Mouse (Mus musculus) frontal cortex, postnatal 36 days (tissue): ENCODE data around the gene Sh3pxd2a.

Source experiments
- DNase-seq, 2 experiments: peaks; one replicate each; pipeline ENCODE4 v3.0.0; 2022; ENCODE audit warnings: low spot score in 2 of 2

Gene Sh3pxd2a

DNA sequence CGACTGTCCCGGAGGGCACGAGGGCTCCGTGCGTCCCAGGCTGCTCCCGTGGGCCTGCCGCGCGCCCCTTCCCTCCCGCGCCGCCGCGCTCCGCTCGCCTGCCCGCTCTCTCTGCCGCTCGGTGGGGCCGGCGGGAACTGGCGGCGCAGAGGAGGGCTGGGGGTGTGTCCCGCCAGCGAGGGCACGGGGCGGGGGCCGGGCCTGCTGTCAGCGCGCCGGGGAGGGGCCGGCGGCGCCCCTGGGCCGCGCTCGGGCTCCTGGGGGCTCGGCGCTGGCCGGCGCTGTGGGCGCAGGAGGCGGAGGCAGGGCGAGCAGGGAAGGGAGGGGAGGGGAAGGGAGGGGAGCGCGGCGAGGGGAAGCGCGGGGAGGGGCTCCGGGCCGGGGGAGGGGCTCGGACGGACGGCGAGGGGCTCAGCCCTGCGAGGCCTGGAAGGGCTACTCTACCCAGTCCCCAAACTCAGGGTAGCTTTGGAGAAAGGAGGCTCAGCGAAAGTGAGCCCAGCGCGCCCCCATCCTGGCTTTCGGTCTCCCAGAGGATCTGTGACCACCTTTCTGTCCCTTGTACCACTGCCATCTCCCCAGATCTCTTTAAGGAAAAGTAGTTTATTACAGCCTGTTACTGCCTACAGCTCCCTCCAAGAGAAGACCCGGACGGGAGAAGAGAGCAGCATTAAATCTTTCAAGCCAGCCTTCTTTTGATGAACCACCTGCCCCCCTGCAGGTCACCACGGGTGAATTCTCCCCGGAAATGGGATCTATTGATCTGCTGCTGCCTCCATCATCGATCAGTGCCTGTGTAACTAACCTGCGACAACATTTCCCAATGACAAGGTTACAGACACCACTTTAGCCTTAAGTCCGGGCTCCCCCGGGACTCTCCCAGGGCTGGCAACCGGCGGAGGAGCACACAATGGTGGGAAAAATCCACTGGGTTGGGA lies at the start of gene Sh3pxd2a:
Gene Sh3pxd2a (minus strand): TSS at position 98 of the 938 bp plus-strand sequence.
- peak in 1 of 2 experiments; percentile 37 for DNase-seq

DNA sequence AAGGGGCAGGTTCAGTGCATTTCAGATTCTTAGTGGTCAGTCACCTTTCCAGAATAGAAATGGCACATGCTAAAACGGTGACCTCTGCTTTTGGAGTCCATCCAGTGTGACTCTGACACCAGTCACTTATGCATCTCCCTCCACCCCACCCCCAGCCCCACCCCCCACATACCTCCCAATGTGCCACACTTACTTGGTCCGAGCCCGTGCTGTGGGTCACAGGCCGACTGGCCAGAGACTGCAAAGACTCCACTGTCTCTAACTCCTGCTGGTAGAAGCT lies 49.4 kb upstream of the Sh3pxd2a start:
- no peak for DNase-seq

DNA sequence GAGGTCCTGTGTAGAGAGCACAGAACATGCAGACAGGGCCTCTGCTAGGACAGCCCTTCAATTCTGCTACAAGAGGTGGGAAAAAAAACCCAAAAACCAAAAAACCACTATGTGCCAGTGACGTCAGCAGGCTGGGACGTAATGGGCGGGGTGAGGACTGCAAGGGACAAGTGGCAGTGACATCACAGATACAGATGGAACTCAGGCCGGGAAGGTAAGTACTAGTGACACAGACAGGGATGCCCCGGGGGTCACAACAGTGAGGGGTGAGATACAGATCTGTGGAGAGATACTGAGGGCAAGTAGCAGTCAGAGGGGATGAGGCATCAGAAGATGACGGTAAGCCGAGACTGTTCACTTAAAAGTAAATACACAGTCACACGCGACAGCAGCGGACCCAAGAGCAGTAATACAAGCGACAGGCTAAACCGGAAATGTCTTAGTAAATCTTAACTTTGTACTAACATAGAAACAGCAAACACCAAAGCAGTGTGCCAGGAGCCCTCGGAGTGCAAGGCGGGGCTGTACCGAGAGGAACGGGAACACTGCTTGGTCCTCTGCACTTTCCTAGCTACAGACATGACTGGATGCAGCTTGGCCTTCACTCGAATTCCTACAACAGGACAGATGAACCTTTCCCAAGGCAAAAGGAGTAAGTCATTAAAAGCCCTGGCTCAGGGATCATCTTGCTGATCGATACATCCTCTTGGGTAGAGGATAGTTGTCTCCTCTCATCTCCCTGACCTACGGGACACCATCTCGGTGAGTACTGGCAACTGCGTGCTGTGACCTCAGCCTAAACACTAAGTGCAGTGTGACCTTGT lies 48.8 kb upstream of the Sh3pxd2a start:
- no peak for DNase-seq

DNA sequence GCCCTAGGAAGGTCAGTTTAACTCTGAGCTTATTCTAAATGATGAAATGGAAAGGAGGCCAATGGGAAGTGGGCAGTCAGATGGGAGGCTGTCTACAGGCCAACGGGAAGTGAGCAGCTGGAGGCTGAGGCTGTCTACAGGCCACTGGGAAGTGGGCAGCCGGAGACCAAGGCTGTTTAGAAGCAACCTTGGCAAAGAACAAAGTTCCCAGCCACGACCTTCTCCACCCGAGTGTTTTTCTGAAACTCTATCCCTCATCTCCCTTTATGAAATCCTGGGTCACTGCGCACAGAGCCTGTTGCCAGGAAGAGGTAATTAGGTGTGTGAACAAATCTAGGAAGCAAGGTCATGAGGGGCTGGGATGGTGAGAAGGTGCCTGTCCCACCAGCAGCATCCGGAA lies 47.8 kb upstream of the Sh3pxd2a start:
- no peak for DNase-seq

DNA sequence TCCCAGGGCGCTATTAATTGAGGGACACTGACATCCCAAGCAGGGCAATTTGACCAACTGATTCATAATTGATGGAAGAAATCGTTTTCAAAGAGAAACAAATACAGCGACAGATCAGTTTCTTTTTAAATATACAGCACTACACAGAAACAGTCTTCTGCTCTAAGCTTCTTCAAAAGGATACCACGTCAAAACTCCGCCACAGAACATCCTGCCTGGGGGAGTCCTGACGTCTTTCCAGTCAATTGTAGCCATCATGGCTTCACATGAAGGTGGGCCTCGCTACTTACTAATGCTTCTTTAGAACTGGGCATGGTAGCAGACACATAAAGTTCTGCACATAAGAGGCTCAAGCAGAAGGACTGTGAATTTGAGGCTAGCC lies 47.1 kb upstream of the Sh3pxd2a start:
- DNase-seq: no peak

DNA sequence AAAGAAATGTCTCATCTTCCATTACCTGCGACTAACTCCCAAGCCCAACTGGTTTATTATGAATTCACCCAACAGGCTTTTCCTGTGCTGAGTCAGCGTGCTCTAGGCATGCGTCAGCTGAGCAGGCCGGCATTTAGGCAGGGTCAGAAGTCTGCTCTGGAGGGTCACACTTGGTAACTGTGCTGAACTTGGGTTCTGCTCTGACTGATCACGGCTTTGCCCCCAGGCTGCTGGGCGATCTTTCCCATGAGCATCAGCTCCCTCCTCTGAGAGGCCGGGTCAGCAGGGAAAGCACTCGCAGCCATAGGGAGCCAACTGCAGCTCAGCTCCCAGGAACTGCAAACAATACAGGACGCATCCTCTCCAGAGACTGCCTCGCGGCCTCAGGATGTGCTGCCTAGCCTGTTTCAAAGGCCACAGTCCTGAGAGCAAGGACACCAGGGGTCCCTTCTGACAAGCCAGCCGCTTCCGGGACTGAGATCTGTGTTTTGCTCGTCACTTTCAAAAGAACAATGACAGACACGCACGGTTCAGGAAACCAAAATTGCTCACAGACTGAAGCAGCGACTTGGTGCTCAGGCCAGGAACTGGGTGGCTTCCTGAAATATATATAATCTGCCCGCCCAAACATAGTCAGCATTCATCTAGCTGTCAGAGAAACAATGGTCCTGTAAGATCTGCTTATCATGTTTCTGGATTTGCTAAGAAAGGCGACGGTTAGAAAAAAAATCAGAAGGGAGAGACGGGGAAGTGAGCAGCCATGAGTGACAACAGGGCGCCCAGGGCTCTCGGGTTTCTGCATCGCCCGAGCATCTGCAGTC lies 46.5 kb upstream of the Sh3pxd2a start:
- DNase-seq: no peak

DNA sequence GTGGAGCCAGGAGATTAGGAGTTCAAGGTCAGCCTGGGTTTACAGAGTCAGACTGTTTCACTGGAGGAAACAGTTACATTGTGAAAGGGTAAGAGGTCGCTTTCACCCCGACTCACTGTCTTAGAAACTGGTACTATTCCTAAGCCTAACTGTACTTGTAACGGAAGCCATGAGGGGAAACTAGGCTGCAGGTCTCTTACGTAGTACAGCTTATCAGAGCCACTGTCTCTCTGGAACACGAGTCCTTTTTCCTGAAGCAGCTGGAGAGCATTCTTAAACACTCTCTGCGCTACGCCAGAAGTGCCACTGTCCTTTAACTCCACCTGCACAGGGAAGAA lies 45.9 kb upstream of the Sh3pxd2a start:
- no peak for DNase-seq

DNA sequence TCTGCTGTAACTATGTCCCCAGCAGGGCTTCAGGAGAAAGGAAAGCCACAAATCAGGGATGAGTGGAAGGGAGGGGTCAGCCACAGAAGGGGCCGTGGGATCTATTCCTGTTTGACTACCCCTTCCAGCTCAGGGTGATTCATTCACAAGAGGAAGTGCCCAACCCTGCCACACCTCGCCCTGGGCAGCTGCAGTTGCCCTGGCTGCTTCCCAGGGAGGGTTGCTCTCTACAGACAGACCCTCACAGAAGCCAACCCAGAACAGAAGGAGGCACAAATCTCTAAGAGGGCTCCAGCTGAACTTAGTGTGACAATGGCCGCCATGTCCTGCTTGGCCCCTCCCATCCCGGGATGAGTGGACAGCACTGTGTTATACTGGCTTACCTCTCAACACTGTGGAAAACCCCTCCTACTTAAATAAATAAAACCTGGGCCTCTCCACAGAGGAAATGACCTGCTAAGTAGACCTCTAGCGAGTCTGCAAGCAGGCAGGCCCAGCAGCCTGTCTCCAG lies 44.6 kb upstream of the Sh3pxd2a start:
- DNase-seq: no peak

DNA sequence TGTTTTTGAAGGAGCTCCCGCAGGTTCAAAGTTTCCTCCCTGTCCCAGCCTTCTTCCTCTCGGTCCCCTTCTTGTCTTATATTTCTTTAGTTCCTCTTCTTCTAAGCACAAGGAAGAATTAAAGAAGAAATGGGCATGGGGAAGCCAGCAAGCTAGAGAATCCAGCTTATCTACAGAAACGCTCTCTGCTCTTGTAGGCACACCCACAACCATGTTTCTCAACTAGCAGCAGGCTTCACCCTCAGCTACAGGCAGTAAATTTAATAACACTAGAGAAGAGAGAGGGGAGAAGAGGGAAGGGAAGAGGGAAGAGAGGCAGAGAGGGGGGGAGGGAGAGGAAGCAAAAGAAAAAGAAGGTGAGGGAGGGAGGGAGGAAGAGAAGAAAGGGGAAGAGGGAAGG lies 44.0 kb upstream of the Sh3pxd2a start:
- DNase-seq: no peak

DNA sequence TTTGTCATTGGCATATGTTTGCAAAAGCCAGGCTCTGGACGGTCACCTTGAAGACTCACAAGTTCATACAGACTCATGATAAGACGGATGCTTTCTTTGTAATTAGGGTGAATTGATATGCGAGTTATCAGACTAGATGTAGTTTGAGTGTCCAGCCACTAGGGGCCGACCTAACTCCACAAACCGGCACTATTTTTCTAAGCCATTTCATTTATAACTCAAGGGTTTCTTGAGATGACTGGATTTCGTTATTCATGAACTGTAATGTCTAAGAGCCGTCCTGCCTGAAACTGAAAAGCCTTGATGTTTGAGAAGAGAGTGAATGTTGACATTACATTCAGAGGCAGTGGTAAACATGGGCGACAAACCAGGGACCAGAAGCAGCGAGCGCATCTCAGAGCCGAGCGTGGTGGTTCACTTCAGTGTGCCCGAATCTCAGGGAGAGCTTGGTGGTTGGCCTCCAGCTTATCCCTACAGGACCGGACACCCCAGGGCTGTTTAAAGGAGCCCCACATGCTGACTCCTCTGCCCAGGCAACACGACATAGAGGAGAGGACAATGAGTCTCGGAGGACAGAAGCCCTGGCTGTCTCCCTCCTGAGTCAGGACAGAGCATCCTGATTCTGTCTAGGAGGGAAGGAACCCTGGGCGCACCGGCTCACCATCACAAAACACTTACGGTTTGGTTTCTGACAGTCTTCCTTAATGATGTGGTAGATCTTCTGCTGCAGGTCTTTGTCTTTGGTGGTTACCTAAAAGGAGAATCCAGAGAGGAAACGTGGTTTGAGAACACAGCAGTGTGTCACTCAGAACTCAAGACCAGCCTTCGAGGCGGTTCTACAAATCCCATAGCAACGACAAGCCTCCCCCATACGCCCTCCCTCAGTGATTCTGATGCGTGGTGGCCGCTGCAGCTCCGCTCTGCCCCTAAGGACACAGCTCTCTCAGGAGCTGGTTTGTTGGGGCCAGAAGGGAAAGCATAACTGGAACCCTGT lies 43.2 kb upstream of the Sh3pxd2a start:
- peak; percentile 77 to 80 for DNase-seq

DNA sequence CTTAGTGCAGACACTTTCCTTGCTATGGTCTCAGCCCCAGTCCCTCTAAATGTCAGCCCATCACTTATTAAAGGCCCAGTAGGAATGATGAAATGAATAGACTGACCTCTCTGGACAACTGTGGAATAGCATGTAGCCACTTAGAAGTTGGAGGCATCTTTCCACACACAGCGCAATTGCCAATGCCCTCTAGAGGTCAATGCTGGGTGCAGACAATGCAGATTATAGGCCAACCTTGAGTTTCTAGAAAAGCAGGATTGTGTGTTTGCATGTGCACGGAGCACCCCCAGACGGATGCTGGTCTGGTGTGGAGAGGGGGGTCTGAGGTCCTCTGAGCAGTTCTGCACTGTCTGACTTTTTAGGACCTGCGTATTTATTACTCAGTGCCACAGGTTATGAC lies 39.4 kb upstream of the Sh3pxd2a start:
- no peak for DNase-seq

DNA sequence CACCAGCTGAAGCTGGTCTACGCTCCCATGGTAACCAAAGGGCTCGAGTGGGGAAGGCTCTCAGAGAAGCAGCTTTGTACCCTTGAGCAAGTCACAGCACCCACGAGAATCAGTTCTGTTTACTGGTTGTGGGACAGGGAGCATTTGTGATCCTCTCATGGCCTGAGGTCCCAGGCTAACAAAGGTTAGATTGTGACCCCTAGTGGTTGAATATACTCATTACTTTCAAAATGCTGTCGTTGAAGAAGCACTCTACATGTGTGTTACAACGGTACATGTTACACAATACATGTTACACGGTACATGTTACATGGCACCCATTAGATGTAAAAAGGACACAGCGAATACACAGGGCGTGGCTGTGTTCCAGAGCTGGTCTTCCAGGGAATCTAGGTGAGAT lies 38.4 kb upstream of the Sh3pxd2a start:
- DNase-seq: no peak

DNA sequence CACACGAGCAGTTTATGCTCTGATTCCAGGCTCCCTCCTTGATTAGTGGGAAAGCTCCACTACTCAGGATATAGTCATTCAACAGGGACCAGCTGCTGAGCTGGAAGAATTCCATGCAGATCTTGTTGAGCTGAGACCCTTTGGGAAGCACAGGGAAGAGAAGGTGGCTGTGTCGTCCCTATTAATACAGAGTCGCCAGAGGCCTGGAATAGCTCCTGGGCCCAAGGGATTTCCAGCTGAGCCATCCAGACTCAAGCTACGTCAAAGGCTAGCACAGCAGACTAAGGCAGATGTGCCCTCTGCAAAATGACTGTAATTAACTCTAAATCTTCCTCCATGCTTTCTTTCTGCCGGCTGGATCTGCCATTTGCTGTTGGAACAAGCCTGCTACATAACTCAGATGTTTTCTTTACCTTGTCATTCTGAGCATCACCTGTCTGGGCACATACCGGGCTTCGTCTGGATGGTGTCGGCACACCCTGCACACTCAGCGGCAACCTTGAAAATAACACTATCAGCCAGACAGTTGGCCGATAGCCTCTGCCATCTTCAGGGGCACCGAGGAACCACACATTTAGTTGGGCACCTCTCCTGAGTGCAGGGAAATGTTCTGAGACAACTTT lies 36.3 kb upstream of the Sh3pxd2a start:
- no peak for DNase-seq

DNA sequence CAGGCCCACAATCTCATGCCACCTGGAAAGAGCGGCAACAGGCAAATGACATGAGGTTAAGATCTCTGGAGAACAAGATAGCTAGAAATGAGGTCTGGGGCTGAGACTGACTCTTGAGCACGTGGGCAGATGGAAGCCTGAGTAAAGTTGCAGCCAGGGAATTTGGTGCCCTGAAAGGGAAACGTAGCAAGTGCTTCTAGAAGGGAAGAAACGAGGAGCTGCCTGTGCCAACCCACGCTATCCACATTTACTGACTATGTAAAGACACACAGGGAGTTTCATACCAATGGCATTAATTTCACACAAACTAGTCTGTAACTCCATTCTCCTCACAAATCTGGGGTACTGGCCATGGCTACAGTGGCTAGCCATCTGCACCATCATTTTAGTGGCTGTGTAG lies 35.6 kb upstream of the Sh3pxd2a start:
- no peak for DNase-seq

DNA sequence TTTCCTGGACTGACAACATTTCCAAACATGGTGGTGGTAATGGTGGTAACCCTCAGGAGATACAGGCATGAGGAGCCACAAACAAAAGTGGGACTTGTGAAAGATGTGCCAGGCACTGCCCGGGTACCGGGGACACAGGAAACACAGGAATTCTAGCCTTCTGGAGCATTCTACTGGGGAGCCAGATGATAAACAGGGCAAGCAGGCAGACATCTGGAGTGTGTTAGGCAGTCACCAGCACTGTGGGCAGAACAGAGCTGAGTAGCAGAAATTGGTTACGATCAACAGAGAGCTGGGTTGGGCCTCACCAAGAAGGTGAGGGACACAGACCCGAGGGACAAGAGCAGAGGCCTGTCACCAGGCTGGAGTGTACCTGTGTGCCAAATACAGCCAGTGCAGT lies 34.7 kb upstream of the Sh3pxd2a start:
- no peak for DNase-seq

DNA sequence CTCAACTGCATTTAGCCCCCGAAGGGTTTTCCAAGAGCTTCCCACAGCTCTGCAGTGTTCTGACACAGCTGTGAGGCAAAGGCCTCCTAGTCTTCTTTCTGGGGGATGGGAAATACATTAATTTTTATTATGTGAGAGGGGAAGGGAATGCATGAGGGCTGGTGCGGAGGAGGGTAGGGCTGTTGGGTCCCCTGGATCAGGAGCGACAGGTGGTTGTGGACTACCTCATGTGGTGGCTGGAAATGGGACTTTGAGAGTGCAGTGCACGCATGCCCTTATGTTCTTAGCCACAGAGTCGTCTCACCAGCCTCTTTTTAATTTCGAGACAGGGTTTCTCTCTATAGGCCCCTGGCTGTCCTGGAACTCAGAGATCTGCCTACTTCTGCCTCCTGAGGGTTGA lies 33.5 kb upstream of the Sh3pxd2a start:
- no peak for DNase-seq

DNA sequence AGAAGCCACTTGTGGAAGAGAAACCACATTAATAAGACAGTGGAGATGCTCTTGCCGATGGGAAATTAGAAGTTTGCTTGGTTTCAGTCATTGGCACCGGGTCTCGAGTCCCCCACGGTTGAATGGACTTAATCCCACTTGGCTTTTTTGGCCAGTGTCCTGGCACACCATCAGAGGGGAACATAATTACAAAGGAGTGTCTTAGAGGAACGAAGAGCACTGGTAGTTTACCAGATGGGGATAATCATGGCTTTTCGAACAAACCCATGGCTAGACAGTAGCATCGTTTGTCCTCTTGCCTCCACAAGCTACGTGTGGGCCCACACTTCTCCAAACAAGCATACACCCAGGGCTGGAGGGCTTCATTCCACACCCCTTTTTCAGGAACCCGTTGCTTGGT lies 33.1 kb upstream of the Sh3pxd2a start:
- DNase-seq: no peak

DNA sequence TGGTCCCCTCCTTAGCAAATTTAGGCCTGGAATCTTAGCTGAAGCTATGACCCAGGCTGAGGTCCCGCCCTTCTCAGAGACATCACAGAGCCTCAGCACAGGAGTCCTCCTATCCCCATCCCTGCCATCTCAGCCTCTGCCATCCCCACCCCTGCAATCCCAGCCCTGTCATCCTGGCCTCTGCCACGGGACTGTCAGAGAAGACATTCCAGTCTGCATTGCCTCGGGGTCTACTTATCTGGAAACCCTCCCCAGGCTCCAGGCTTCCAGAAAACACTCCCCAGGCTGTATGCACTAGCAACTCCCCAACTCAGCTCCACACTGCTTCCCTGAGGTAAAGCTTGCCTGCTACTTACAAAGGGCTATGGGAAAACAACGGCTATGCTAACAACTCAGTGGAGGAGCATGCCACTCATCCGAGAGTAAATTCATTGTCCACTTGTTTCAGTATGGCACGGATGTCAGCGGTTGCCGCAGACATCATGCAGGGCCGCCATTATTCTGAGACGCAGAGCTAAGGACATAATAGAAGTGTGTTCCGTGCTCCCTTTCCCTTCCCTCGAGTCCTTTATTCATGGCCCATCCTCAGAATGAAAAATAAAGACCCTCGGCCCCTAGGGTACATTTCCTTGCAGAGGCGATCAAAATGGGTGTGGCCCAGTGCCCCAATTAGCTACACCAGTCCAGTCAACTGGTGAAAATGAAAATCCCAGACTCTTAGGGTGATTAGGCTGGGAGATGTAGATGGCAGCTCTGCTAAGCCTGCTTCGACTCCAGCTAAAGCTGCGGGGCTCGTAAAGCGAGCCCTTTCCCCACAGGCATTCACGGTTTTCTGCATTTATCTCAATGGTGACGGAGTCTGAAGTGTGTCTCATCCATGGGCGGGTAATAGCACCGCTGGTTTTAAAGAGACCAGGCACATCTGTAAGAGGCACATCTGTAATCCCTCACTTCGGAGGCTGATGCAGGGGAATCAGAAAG lies 29.1 kb upstream of the Sh3pxd2a start:
- DNase-seq: no peak

DNA sequence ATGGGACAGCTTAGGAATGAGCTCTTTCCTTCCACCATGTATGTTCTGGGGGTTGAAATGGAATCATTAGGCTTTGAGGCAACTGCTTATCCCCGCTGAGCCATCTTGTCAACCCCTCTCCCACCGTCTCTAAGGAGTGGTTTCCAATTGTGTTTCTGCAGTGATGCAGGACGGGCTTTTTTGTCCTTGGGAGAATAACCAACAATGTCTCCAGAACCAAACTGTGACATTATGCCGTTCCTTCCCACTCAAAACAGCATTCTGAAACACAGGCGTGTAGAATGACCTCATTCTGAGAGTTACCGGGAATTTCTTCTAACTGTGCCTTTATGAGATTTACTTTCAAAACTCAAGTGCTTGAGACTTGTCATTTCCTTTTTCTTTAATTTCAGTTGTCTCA lies 28.2 kb upstream of the Sh3pxd2a start:
- no peak for DNase-seq
